Mouse (Mus musculus) erythroblast, embryonic 14.5 days (primary cell): ENCODE measurements around the gene Macrod1.

Experiments used
- GATA1 ChIP-seq: IDR thresholded peaks from 2 replicates; pipeline ENCODE4 v1.6.1; 2012; ENCODE audit warnings: low read length, inconsistent platforms, mixed read lengths
- TAL1 ChIP-seq: IDR thresholded peaks from 3 replicates; pipeline ENCODE4 v1.6.1; 2012; ENCODE audit warnings: low read length, inconsistent platforms, mixed read lengths

DNA sequence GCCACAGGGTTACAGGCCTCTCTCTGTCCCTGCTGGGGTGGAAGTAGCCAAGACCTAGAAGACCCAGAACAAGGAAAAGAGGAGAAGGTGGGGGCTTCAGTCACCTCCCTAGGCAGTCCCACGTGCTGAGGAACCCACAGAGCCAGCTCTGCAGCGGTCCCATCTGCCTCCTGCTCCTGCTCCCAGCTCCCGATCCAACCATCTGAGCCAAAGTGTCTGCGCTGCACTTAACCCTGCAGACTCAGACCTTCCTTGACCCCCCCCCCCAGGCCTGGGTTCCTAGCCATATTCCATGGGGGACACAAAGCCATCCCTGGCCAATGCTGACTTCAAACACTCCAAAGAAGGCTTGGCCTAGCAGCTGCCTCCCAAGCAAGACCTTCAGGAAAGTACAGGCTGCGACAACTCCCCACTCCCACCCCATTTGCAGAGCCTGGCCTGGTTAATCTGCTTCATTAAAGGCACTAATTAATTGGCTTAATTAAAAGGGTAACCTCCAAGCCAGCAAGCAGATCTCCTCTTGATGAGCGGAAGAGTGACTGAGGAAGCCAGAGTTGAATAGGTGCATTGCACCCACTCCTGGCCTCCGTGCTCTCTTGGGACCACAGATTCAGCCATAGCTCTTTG is 94.8 kb downstream of the Macrod1 start:
- no peak for TF ChIP-seq GATA1
- TF ChIP-seq TAL1 = no peak
